Mouse (Mus musculus) intestine, postnatal 0 days (tissue): ENCODE data around the gene Nme8. TPM values are rescaled to one million over a fixed set of nuclear protein-coding genes. Genes with fewer than 3 reads are reported as not detected.

Experiments used
- ATAC-seq: fragments of 200-750 bp; cut with Nextera tagmentation; 2 replicates; pipeline ENCODE4 v1.8.0; 2017; ENCODE audit warnings: mild to moderate bottlenecking, moderate TSS enrichment, moderate library complexity
- H3K27ac ChIP-seq: fragments of 300-500 bp; sonication (generic); 2 replicates; pipeline ENCODE4 v1.5.1; 2014; ENCODE audit warnings: mild to moderate bottlenecking, low read depth, low read length, moderate library complexity
- H3K27me3 ChIP-seq: fragments of 300-500 bp; sonication (generic); replicated peaks from 2 replicates; pipeline ENCODE4 v1.6.1; 2014; ENCODE audit warnings: low read length, mixed read lengths; ENCODE audit not compliant: control insufficient read depth, insufficient read depth
- H3K36me3 ChIP-seq: fragments of 300-500 bp; sonication (generic); 2 replicates; pipeline ENCODE4 v1.6.1; 2014; ENCODE audit warnings: mild to moderate bottlenecking, moderate library complexity; ENCODE audit not compliant: control insufficient read depth, insufficient read depth
- H3K4me1 ChIP-seq: fragments of 300-500 bp; sonication (generic); replicated peaks from 2 replicates; pipeline ENCODE4 v1.6.1; 2014; ENCODE audit warnings: antibody characterized with exemption, low read length, mixed read lengths; ENCODE audit not compliant: control insufficient read depth, insufficient read depth
- H3K4me2 ChIP-seq: fragments of 300-500 bp; sonication (generic); replicated peaks from 2 replicates; pipeline ENCODE4 v1.6.1; 2014; ENCODE audit warnings: low read depth, mild to moderate bottlenecking, moderate library complexity
- H3K4me3 ChIP-seq: fragments of 300-500 bp; sonication (generic); 2 replicates; pipeline ENCODE4 v1.5.1; 2014; ENCODE audit warnings: low read depth, low read length
- H3K9ac ChIP-seq: fragments of 300-500 bp; sonication (generic); 2 replicates; pipeline ENCODE4 v1.6.1; 2014; ENCODE audit warnings: mild to moderate bottlenecking, low read depth, low read length
- H3K9me3 ChIP-seq: fragments of 300-500 bp; sonication (generic); 2 replicates; pipeline ENCODE4 v1.6.1; 2016; ENCODE audit warnings: mixed run types; ENCODE audit not compliant: control insufficient read depth
- CTCF ChIP-seq: sonication (generic); IDR thresholded peaks from 2 replicates; pipeline ENCODE4 v1.5.1; 2016; ENCODE audit warnings: low read depth, mild to moderate bottlenecking, control low read depth, antibody characterized with exemption, moderate library complexity
- WGBS: fragments of 180-500 bp; shearing (Covaris S2); extraction: QIAGEN DNeasy Blood & Tissue Kit; methylation state at CpG from one replicate; pipeline ENCODE4 v1.1.7; 2014; 5-methylcytosine and 5-hydroxymethylcytosine counted together
- polyA plus RNA-seq: library from polyadenylated mRNA; unstranded; fragments of >200 nt; fragmentation: Nextera tagmentation; extraction: Ambion mirVana; gene quantifications from 2 replicates; pipeline ENCODE4 v1.2.1, GENCODE M21; 2015

Gene Nme8
- not detected in 2 replicates for polyA plus RNA-seq

GRCm38 (mm10) chr13:19697790-19698189 is at the start of gene Nme8:
Nme8 (minus strand) TSS chr13:19697794.
- ATAC-seq, result no peak
- no peak within 1 kb of the TSS for H3K4me2 ChIP-seq

GRCm38 (mm10) chr13:19745741-19746140 is 48.1 kb upstream of the Nme8 start:
- ATAC-seq, result no peak
- H3K9me3 ChIP-seq, result no peaks in the 10 kb centered on the region
- WGBS, result 42% methylated on average over 2 of the region's 2 CpGs

More at GRCm38 (mm10) chr13:19697790-19698189, at the start of gene Nme8:
- no peak for TF ChIP-seq CTCF
- 21% methylated on average over 7 of the region's 7 CpGs for WGBS
- H3K4me3 ChIP-seq, result no peak within 1 kb of the TSS
- H3K9ac ChIP-seq, result no peak within 1 kb of the TSS
- no peaks in the 10 kb centered on the region for H3K27me3 ChIP-seq
- no peak within 1 kb of the TSS for H3K27ac ChIP-seq
- no peaks in the 10 kb centered on the region for H3K36me3 ChIP-seq
- H3K9me3 ChIP-seq, result no peaks in the 10 kb centered on the region
- no peaks in the 10 kb centered on the region for H3K4me1 ChIP-seq

GRCm38 (mm10) chr13:19744536-19744935 is 46.9 kb upstream of the Nme8 start:
- H3K4me2 ChIP-seq, result no peak overlapping the region
- H3K9me3 ChIP-seq, result no peaks in the 10 kb centered on the region
- no peaks in the 10 kb centered on the region for H3K27me3 ChIP-seq
- no peak for ATAC-seq
- no peaks in the 10 kb centered on the region for H3K36me3 ChIP-seq
- H3K27ac ChIP-seq, result no peak overlapping the region
- no peak overlapping the region for H3K9ac ChIP-seq
- H3K4me3 ChIP-seq, result no peak overlapping the region
- 88% methylated on average over 5 of the region's 5 CpGs for WGBS
- no peak for TF ChIP-seq CTCF
- H3K4me1 ChIP-seq, result no peaks in the 10 kb centered on the region

More at GRCm38 (mm10) chr13:19745741-19746140, 48.1 kb upstream of the Nme8 start:
- Histone ChIP-seq H3K9ac (no peak overlapping the region), H3K4me3 (no peak overlapping the region), H3K27ac (no peak overlapping the region), H3K4me2 (no peak overlapping the region), H3K27me3 (no peaks in the 10 kb centered on the region), H3K4me1 (no peaks in the 10 kb centered on the region), H3K36me3 (no peaks in the 10 kb centered on the region)
- TF ChIP-seq CTCF, result no peak

DNA sequence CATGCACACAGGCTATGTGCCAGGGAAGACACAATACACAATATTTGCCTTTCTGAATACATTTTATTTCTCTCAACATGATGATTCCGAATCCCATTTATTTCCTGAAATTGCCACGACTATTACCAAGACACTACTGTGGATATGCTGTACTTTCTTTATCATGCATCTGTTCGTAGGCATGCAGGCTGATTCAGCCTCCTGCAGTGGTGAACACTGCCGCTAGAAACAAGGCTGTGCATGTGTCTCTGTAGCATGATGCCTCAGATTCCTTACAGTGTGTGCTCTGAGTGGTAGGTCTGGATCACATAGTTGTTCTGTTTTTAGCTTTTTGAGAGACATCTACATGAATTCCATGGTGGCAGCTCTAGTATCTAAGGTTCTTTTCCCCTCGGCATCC is 37.0 kb upstream of the Nme8 start:
- Histone ChIP-seq H3K4me1 (no peaks in the 10 kb centered on the region), H3K9me3 (no peaks in the 10 kb centered on the region), H3K4me2 (no peak overlapping the region), H3K4me3 (no peak overlapping the region), H3K36me3 (no peaks in the 10 kb centered on the region), H3K9ac (no peak overlapping the region), H3K27ac (no peak overlapping the region), H3K27me3 (no peaks in the 10 kb centered on the region)
- TF ChIP-seq CTCF, result no peak
- no peak for ATAC-seq
- WGBS, result 85% methylated on average over 5 of the region's 5 CpGs

DNA sequence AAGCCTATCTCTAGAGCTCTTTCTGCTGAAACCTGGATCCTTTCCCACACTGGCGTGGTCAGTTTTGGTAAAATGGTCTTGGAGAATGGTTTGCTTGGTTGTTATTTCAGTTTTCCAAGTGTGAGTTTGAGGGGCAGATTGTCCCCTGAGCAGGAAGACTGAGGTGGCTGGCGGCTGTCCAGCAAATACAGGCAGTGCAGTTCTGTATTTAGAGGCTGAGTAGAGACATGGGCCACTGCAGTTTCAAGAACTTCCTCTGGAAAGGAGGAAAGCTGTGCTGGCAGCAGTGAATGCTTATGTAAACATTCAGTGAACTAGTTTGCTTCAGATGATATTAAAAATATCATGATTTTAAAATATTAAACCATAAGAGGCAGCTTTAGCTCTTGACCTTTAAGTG is 33.2 kb upstream of the Nme8 start:
- 73% methylated on average over 2 of the region's 2 CpGs for WGBS
- Histone ChIP-seq H3K9ac (no peak overlapping the region), H3K36me3 (no peaks in the 10 kb centered on the region), H3K4me1 (no peaks in the 10 kb centered on the region), H3K27ac (no peak overlapping the region), H3K27me3 (no peaks in the 10 kb centered on the region), H3K4me3 (no peak overlapping the region), H3K9me3 (no peaks in the 10 kb centered on the region), H3K4me2 (no peak overlapping the region)
- TF ChIP-seq CTCF, result no peak
- ATAC-seq, result no peak

DNA sequence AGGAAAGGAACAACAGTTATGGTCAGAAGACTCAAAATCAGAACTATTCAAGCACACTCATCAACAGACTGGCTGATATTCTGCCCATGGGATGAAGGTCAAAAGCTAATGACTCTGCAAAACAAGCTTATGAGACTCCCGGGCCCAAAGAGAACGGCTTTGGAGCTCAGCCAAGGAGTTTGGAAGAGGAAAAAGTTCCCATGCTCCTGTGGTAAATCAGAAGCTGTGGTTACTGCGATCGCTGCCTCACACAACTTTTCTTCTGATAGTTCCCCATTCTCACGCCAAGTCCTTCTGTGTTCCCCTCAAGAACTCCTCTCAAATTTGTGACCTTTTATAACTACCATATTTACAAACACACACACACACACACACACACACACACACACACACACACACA is 21.4 kb upstream of the Nme8 start:
- 49% methylated on average over 5 of the region's 5 CpGs for WGBS
- Histone ChIP-seq H3K27ac (no peak overlapping the region), H3K27me3 (no peaks in the 10 kb centered on the region), H3K4me1 (no peaks in the 10 kb centered on the region), H3K9me3 (no peaks in the 10 kb centered on the region), H3K4me2 (no peak overlapping the region), H3K36me3 (no peaks in the 10 kb centered on the region), H3K4me3 (no peak overlapping the region), H3K9ac (no peak overlapping the region)
- no peak for TF ChIP-seq CTCF
- no peak for ATAC-seq

GRCm38 (mm10) chr13:19717201-19717600 is 19.6 kb upstream of the Nme8 start:
- Histone ChIP-seq H3K4me3 (no peak overlapping the region), H3K4me1 (no peaks in the 10 kb centered on the region), H3K27ac (no peak overlapping the region), H3K4me2 (no peak overlapping the region), H3K27me3 (no peaks in the 10 kb centered on the region), H3K9me3 (no peaks in the 10 kb centered on the region), H3K9ac (no peak overlapping the region), H3K36me3 (no peaks in the 10 kb centered on the region)
- TF ChIP-seq CTCF, result no peak
- WGBS, result 85% methylated on average over 2 of the region's 2 CpGs
- no peak for ATAC-seq
